Mouse (Mus musculus): Measurements from ENCODE around the gene Celf5. TPM values are rescaled to one million over a fixed set of nuclear protein-coding genes. Genes with fewer than 3 reads are reported as not detected.

Celf5 gene
- polyA plus RNA-seq, 1 experiment, result not detected

- no peak for TF ChIP-seq GATA1 (IDR thresholded peaks at IDR 0.05; ENCODE audit: low read length)
- no peak for TF ChIP-seq TAL1 (IDR thresholded peaks at IDR 0.05; ENCODE audit: low read length)
- Histone ChIP-seq H3K4me1 (ENCODE audit: control insufficient read depth) (peaks cover 18% of the 10 kb centered on the region), H3K27me3 (ENCODE audit: control insufficient read depth) (peaks cover 34% of the 10 kb centered on the region), H3K36me3 (ENCODE audit: control insufficient read depth) (peaks cover 35% of the 10 kb centered on the region), H3K9me3 (ENCODE audit: control insufficient read depth, low read length) (no peaks in the 10 kb centered on the region), H3K4me3 (replicated peaks) (no peak overlapping the region)
Measured at GRCm38 (mm10) chr10:81484441-81485059, 2.0 kb upstream of the Celf5 start.

DNA sequence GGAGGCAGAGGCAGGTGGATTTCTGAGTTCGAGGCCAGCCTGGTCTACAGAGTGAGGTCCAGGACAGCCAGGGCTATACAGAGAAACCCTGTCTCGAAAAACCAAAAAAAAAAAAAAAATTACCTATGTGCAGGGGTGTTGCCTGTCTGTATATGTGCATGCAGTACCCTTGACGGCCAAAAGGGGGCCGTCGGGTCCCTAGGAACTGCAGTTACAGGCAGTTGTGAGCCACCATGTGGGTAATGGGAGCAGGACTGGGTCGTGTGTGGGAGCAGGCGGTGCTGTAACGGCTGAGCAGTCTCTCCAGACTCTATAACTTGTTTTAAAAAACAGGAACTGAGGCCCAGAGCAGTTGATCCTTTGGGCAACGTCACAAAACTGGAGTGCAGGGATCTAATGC lies 1.5 kb upstream of the Celf5 start:
- H3K27me3 ChIP-seq (ENCODE audit: control insufficient read depth), result peaks cover 34% of the 10 kb centered on the region
- peaks cover 18% of the 10 kb centered on the region for H3K4me1 ChIP-seq (ENCODE audit: control insufficient read depth)
- TF ChIP-seq TAL1 (IDR thresholded peaks at IDR 0.05; ENCODE audit: low read length) (no peak), GATA1 (IDR thresholded peaks at IDR 0.05; ENCODE audit: low read length) (no peak)
- H3K36me3 ChIP-seq (ENCODE audit: control insufficient read depth), result peaks cover 30% of the 10 kb centered on the region
- no peak overlapping the region for H3K4me3 ChIP-seq (replicated peaks)
- no peaks in the 10 kb centered on the region for H3K9me3 ChIP-seq (ENCODE audit: control insufficient read depth, low read length)

DNA sequence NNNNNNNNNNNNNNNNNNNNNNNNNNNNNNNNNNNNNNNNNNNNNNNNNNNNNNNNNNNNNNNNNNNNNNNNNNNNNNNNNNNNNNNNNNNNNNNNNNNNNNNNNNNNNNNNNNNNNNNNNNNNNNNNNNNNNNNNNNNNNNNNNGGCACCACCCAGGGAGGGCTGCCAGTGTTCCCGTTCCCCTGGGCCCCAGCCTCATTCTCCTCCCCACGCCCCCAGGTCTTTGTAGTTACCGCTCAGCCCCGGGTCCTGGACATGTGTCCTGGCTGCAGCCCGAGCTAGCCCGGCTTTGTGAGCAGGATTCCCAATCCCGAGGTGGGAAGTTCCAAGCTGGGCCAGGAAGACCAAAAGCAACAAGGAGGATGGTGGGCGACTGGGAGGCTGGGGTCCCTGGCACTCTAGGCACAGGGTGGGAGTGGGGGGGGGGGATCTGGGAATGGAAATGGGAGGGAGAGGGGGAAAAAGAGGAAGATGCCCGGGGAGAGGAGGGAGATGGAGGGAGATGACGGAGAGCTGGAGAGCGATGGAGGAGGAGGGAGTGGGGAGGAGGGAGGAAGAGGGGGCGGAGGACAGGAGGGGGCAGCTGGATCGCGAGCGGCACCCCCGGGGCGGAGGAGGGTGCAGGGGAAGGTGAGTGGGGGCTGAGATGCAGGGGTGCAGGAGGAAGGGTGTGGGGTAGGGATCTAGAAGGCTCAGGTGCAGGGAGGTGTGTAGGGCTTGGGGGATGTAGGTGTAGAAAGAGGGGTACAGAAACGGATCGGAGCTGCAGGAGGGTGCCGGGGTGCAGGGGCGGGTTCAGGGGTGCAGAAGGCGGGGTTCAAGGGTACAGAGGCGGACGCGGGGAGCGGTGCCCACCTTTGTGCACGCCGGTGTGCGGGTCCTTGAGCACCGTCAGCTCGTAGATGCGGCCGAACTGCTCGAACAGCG lies 640 bp downstream of the Celf5 start:
- H3K36me3 ChIP-seq (ENCODE audit: control insufficient read depth), result peaks cover 9% of the 10 kb centered on the region

GRCm38 (mm10) chr10:81474461-81474860 lies 8.0 kb downstream of the Celf5 start:
- Histone ChIP-seq H3K4me3 (replicated peaks) (no peak overlapping the region), H3K27me3 (ENCODE audit: control insufficient read depth) (peaks cover 85% of the 10 kb centered on the region), H3K36me3 (ENCODE audit: control insufficient read depth) (no peaks in the 10 kb centered on the region), H3K4me1 (ENCODE audit: control insufficient read depth) (peaks cover 7% of the 10 kb centered on the region), H3K9me3 (ENCODE audit: control insufficient read depth, low read length) (no peaks in the 10 kb centered on the region; the same call in 1 of the 2 replicates)
- TF ChIP-seq GATA1 (IDR thresholded peaks at IDR 0.05; ENCODE audit: low read length) (no peak), TAL1 (IDR thresholded peaks at IDR 0.05; ENCODE audit: low read length) (no peak)

More for the DNA sequence above, 640 bp downstream of the Celf5 start:
- no peaks in the 10 kb centered on the region for H3K9me3 ChIP-seq (ENCODE audit: control insufficient read depth, low read length)
- H3K27me3 ChIP-seq (ENCODE audit: control insufficient read depth), result peaks cover 52% of the 10 kb centered on the region
- TF ChIP-seq GATA1 (IDR thresholded peaks at IDR 0.05; ENCODE audit: low read length) (no peak), TAL1 (IDR thresholded peaks at IDR 0.05; ENCODE audit: low read length) (no peak)
- peak overlapping the region; percentile 42 for H3K4me3 ChIP-seq (replicated peaks)
- peaks cover 25% of the 10 kb centered on the region for H3K4me1 ChIP-seq (ENCODE audit: control insufficient read depth)

- H3K4me3 ChIP-seq (replicated peaks), result no peak overlapping the region
- peaks cover 91% of the 10 kb centered on the region for H3K27me3 ChIP-seq (ENCODE audit: control insufficient read depth)
- peaks cover 7% of the 10 kb centered on the region for H3K4me1 ChIP-seq (ENCODE audit: control insufficient read depth)
- H3K9me3 ChIP-seq (ENCODE audit: control insufficient read depth, low read length), result no peaks in the 10 kb centered on the region; the same call in 1 of the 2 replicates
- no peak for TF ChIP-seq GATA1 (IDR thresholded peaks at IDR 0.05; ENCODE audit: low read length)
- H3K36me3 ChIP-seq (ENCODE audit: control insufficient read depth), result no peaks in the 10 kb centered on the region
Measured at GRCm38 (mm10) chr10:81473003-81473451, 9.5 kb downstream of the Celf5 start.

- H3K9me3 ChIP-seq (ENCODE audit: control insufficient read depth, low read length), result no peaks in the 10 kb centered on the region; the same call in 1 of the 2 replicates
- peaks cover 4% of the 10 kb centered on the region for H3K4me1 ChIP-seq (ENCODE audit: control insufficient read depth)
- H3K4me3 ChIP-seq (replicated peaks), result no peak overlapping the region
- H3K27me3 ChIP-seq (ENCODE audit: control insufficient read depth), result peaks cover 93% of the 10 kb centered on the region
- no peaks in the 10 kb centered on the region for H3K36me3 ChIP-seq (ENCODE audit: control insufficient read depth)
- TF ChIP-seq TAL1 (IDR thresholded peaks at IDR 0.05; ENCODE audit: low read length) (no peak), GATA1 (IDR thresholded peaks at IDR 0.05; ENCODE audit: low read length) (no peak)
Measured at GRCm38 (mm10) chr10:81472403-81473002, 10.0 kb downstream of the Celf5 start.

- H3K9me3 ChIP-seq (ENCODE audit: control insufficient read depth, low read length), result no peaks in the 10 kb centered on the region; the same call in 1 of the 2 replicates
- H3K4me3 ChIP-seq (replicated peaks), result no peak overlapping the region
- H3K4me1 ChIP-seq (ENCODE audit: control insufficient read depth), result peaks cover 1% of the 10 kb centered on the region
- no peaks in the 10 kb centered on the region for H3K36me3 ChIP-seq (ENCODE audit: control insufficient read depth)
- peaks cover 93% of the 10 kb centered on the region for H3K27me3 ChIP-seq (ENCODE audit: control insufficient read depth)
- no peak for TF ChIP-seq GATA1 (IDR thresholded peaks at IDR 0.05; ENCODE audit: low read length)
- no peak for TF ChIP-seq TAL1 (IDR thresholded peaks at IDR 0.05; ENCODE audit: low read length)
Measured at GRCm38 (mm10) chr10:81470454-81470853, 12.1 kb downstream of the Celf5 start.

DNA sequence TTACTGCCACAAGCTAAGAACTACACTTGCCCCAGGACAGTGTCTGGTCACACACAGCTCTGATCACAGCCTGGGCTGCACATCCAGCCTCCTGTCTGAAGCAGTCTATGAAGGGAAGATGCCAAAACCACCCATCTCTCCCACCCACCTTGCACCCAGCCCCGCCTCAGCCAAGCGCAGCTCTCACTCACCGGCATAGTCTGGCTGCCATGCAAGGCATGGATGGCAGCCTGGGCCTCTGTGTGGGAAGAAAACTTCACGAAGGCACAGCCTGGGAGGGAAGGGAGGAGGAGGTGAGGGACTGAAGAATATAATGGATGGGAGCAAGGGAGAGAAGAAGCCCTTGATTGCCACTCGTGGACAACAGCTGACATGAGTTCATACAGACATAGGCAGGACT lies 13.3 kb downstream of the Celf5 start:
- H3K27me3 ChIP-seq (ENCODE audit: control insufficient read depth), result peaks cover 93% of the 10 kb centered on the region
- peaks cover 2% of the 10 kb centered on the region; the same call in 1 of the 2 replicates for H3K9me3 ChIP-seq (ENCODE audit: control insufficient read depth, low read length)
- H3K4me3 ChIP-seq (replicated peaks), result no peak overlapping the region
- H3K4me1 ChIP-seq (ENCODE audit: control insufficient read depth), result peaks cover 13% of the 10 kb centered on the region
- TF ChIP-seq TAL1 (IDR thresholded peaks at IDR 0.05; ENCODE audit: low read length) (no peak), GATA1 (IDR thresholded peaks at IDR 0.05; ENCODE audit: low read length) (no peak; the same call in 1 of the 2 replicates)
- no peaks in the 10 kb centered on the region for H3K36me3 ChIP-seq (ENCODE audit: control insufficient read depth)

All from erythroblast, embryonic 14.5 days (primary cell).